Mouse (Mus musculus) C2C12 (cell line): ENCODE results near the gene Sh3bp1. TPM values are rescaled to one million over a fixed set of nuclear protein-coding genes. Genes with fewer than 3 reads are reported as not detected.
A peak's percentile ranks its signal among the peaks of the same experiment; 100 is the strongest.

Experiments
- H3K27me3 ChIP-seq: one replicate; pipeline ENCODE4 v1.6.1; 2011; ENCODE audit not compliant: control insufficient read depth, insufficient read depth, insufficient read length
- H3K36me3 ChIP-seq: one replicate; pipeline ENCODE4 v1.6.1; 2011; ENCODE audit not compliant: control insufficient read depth, insufficient read depth
- H3K4me3 ChIP-seq: one replicate; pipeline ENCODE4 v1.5.1; 2011; ENCODE audit warnings: mild to moderate bottlenecking, control low read depth; ENCODE audit not compliant: poor library complexity, insufficient read depth, severe bottlenecking
- H3K79me2 ChIP-seq: one replicate; pipeline ENCODE4 v1.6.1; 2011; ENCODE audit not compliant: control insufficient read depth, insufficient read depth
- H3K79me3 ChIP-seq: one replicate; pipeline ENCODE4 v1.6.1; 2011; ENCODE audit warnings: low read depth, control low read depth
- H3ac ChIP-seq: one replicate; pipeline ENCODE3; 2011; ENCODE audit warnings: low read depth; ENCODE audit not compliant: control insufficient read depth, insufficient read length
- CEBPB ChIP-seq: IDR thresholded peaks from one replicate; pipeline ENCODE4 v1.6.1; 2011; ENCODE audit warnings: low read depth, mild to moderate bottlenecking, control low read depth, moderate library complexity
- CTCF ChIP-seq: IDR thresholded peaks from one replicate; pipeline ENCODE4 v1.5.1; 2011; ENCODE audit not compliant: control insufficient read depth, insufficient read depth, insufficient read length
- FOSL1 ChIP-seq: IDR thresholded peaks from one replicate; pipeline ENCODE4 v1.8.0; 2011; ENCODE audit warnings: mild to moderate bottlenecking, low read length; ENCODE audit not compliant: poor library complexity, insufficient read depth, severe bottlenecking
- MAX ChIP-seq: IDR thresholded peaks from one replicate; pipeline ENCODE4 v1.6.1; 2011; ENCODE audit warnings: mild to moderate bottlenecking, control low read depth
- MYOD1 ChIP-seq: IDR thresholded peaks from one replicate; pipeline ENCODE4 v1.6.1; 2011; ENCODE audit warnings: low read depth; ENCODE audit not compliant: control insufficient read depth, insufficient read length
- MYOG ChIP-seq: IDR thresholded peaks from one replicate; pipeline ENCODE4 v1.6.1; 2011; ENCODE audit not compliant: control insufficient read depth, insufficient read length; ENCODE audit errors: extremely low read depth
- USF1 ChIP-seq: IDR thresholded peaks from one replicate; pipeline ENCODE4 v1.6.1; 2011; ENCODE audit warnings: low read depth, mild to moderate bottlenecking, control low read depth, moderate library complexity
- polyA plus RNA-seq: library from polyadenylated mRNA; unstranded; fragments of >200 nt; fragmentation: generic; extraction: Trizol; gene quantifications from one replicate; pipeline ENCODE4 v1.2.1, GENCODE M21; 2012; ENCODE audit warnings: missing spikeins

The Sh3bp1 gene
- polyA plus RNA-seq, 1 experiment: 23.4 TPM

DNA sequence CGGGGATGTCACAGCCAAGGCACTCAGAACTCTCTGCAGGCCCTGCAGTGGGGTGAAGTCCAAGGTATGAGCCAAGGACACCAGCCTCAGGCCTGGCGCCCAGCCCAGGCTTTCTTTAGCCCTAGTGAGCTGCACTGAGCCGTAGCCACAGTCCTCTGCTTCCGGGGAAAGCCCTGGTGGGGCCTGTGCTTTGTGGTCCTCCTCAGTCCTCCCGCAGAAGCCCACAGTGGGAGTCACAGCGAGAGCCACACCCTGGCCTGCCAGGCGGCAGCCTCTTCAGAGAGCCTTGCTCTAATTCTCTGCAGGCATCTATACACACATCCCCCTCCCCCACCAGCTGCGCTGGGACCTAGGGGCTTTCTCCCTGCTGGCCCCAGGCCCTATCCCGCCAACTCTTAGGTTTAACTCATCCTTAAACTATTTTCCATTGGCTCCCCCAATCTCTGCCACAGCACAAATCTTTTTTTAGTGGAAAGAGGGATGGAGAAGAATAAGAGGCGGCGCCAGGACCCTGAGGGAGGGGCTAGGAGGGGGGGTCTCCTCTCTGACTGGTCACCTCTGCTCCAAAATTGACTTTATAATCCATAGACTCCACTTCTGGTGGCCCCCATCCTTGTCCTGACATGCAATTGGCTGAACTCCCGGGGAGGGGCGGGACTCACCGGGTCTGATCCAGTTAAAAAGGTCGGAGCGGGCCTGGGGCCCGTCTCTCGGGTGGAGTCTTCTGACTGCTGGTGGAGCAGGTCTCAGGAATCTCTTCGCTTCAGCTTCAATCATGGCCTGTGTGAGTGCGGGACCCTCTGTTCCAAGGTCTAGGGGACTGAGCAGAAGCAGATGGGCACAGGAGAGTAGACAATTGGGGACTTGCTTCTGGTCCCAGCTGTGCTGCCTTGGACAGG is 26.7 kb downstream of the Sh3bp1 start, which contains the start of gene Lgals1:
Gene Lgals1, plus strand, starts transcription at position 705 of the 899 bp plus-strand sequence.
- Histone ChIP-seq H3K27me3 (no peaks in the 10 kb centered on the region), H3K79me3 (peaks cover 27% of the 10 kb centered on the region), H3K79me2 (peaks cover 37% of the 10 kb centered on the region), H3K4me3 (peak within 1 kb of the TSS; percentile 99), H3ac (peak within 1 kb of the TSS; percentile 99), H3K36me3 (peaks cover 33% of the 10 kb centered on the region)
- no peak for TF ChIP-seq CEBPB
- peak; percentile 75 for TF ChIP-seq MAX
- no peak for TF ChIP-seq MYOD1

DNA sequence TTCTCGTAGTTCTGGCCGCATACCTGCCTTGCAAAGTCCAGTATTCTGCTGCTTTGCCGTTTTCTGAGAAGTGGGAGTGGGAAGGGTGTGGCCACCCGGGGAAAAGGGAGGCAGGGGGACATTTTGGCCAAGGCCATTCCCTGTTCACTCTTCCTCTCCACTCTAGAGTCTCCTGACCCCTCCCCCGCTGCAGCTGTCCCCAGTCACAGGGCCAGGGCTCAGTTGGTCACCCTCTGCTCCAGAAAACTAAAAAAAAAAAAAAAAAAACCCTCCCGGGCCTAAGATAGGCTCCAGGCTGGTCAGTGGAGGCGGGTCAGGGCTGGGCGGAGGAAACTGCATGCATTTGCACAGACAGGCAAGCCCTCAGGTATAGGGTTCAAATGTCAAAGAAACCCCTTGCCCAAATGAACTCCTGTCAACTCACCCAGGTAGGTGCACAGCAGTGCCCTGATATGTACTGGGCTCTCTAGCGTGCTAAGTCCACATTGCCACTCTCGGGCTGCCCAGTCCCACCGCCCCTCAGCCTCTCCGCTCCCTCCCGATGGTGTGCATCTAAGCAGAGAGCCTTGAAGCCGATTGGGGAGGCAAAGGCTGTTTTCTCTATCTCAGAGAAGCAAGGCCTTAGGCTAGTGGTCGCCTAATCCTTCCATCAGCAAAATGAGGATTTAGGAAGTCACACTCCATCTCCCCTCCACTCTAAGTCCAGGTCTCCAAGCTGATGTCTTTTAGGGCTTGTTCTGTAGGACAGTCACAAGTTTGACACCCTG is 27.6 kb downstream of the Sh3bp1 start:
- H3K79me3 ChIP-seq: peaks cover 27% of the 10 kb centered on the region
- peaks cover 37% of the 10 kb centered on the region for H3K79me2 ChIP-seq
- peak overlapping the region; percentile 99 for H3ac ChIP-seq
- H3K27me3 ChIP-seq: no peaks in the 10 kb centered on the region
- peak overlapping the region; percentile 99 for H3K4me3 ChIP-seq
- peaks cover 33% of the 10 kb centered on the region for H3K36me3 ChIP-seq
- TF ChIP-seq MYOG: no peak
- TF ChIP-seq CEBPB: no peak
- TF ChIP-seq MAX: peak; percentile 10
- peak; percentile 18 for TF ChIP-seq MYOD1
- no peak for TF ChIP-seq CTCF
- TF ChIP-seq FOSL1: no peak
- no peak for TF ChIP-seq USF1

DNA sequence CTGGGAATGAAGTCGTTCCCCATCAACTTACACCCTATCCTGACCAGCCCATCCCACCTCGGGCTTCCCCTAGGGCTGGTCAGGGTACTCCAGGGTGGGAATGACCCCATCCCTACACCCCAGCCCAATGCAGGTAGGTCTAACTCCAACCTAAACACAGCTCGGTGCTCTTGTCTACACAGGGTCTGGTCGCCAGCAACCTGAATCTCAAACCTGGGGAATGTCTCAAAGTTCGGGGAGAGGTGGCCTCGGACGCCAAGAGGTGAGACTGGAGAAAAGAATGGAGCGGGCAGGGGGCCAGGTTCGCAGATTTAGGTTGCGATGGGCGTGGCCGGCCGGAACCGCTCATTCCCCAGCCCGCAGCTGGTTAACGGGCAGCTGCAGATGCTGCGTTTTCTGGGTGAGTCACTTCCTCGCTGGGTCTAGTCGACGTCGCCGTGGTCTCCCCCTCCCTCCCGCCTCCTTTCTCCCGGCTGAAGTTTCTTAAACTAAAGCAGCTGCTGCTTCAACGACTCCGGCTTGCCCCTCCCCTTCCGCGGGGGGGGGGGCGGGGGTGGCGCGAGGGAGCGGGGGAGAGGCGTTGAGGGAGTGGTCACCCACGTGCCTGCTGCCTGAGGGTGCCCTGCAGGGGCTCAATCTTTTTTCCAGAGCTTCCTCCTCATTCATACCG is 28.4 kb downstream of the Sh3bp1 start:
- H3K27me3 ChIP-seq: no peaks in the 10 kb centered on the region
- H3K79me3 ChIP-seq: peaks cover 27% of the 10 kb centered on the region
- TF ChIP-seq MYOD1 (peak; percentile 89), USF1 (peak; percentile 62), FOSL1 (peak; percentile 43), CEBPB (no peak), CTCF (no peak), MAX (peak; percentile 85), MYOG (no peak)
- H3ac ChIP-seq: peak overlapping the region; percentile 99
- H3K4me3 ChIP-seq: peak overlapping the region; percentile 99
- peaks cover 33% of the 10 kb centered on the region for H3K36me3 ChIP-seq
- H3K79me2 ChIP-seq: peaks cover 37% of the 10 kb centered on the region

DNA sequence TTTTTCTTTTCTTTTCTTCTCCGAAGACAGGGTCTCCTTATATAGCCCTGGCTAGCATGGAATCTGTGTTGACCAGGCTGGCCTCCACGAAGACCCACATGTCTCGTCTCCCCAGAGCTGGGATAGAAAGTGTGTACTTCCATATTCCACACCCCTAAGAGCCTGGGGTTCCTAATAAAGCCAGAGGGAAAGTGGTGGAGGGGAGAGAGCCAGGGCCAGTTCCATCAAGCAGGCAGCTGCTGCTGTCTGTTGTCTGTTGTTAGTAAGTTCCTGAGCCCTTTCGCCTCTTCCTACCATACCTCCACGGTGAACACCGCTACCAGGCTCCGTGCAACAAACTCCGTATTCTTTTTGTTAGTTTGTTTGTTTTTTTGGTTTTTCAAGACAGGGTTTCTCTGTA is 29.0 kb downstream of the Sh3bp1 start:
- peak overlapping the region; percentile 99 for H3K4me3 ChIP-seq
- no peaks in the 10 kb centered on the region for H3K27me3 ChIP-seq
- peaks cover 33% of the 10 kb centered on the region for H3K36me3 ChIP-seq
- H3ac ChIP-seq: peak overlapping the region; percentile 84
- peaks cover 37% of the 10 kb centered on the region for H3K79me2 ChIP-seq
- peaks cover 27% of the 10 kb centered on the region for H3K79me3 ChIP-seq
- no peak for TF ChIP-seq FOSL1
- TF ChIP-seq MYOD1: peak; percentile 42
- TF ChIP-seq MAX: peak; percentile 5
- no peak for TF ChIP-seq CTCF
- TF ChIP-seq USF1: no peak
- no peak for TF ChIP-seq MYOG
- TF ChIP-seq CEBPB: no peak

DNA sequence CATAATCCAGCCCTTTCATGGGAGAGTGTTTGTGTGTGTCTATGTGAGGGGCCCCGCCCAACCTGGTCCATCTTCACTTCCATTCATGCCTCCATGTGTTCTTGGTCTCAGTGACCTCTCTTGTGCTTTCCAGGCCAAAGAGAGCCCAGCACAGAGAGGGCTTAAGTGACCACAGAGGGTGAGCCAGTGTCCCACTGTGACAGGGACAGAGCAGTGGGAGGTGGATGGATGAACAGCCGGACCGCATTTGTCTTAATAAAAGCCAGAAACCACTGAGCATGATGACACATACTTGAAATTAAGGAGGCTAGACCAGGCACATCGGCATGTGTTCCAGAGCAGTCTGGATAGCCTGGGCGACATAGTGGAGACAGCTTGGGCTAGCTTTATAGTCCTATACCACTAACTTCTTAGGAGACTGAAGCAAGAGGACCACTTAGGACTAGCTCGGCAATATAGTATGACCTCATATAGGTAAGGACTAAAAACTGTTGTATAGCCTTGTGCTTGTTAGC is 30.7 kb downstream of the Sh3bp1 start:
- TF ChIP-seq CTCF (no peak), USF1 (no peak), MYOG (no peak), MYOD1 (no peak), MAX (no peak), CEBPB (no peak), FOSL1 (no peak)
- no peaks in the 10 kb centered on the region for H3K27me3 ChIP-seq
- peak overlapping the region; percentile 20 for H3ac ChIP-seq
- H3K36me3 ChIP-seq: peaks cover 33% of the 10 kb centered on the region
- peaks cover 41% of the 10 kb centered on the region for H3K79me2 ChIP-seq
- H3K79me3 ChIP-seq: peaks cover 30% of the 10 kb centered on the region
- no peak overlapping the region for H3K4me3 ChIP-seq
